Mouse (Mus musculus) myocyte (in vitro differentiated cells): Measurements from ENCODE around the gene Tle1.

ENCODE experiments used
- CEBPB ChIP-seq: IDR thresholded peaks from 2 replicates; pipeline ENCODE4 v1.6.1; 2011; ENCODE audit warnings: mild to moderate bottlenecking, moderate library complexity; ENCODE audit not compliant: poor library complexity, insufficient read depth, severe bottlenecking
- E2F4 ChIP-seq: IDR thresholded peaks from one replicate; pipeline ENCODE4 v1.6.1; 2011; ENCODE audit warnings: mild to moderate bottlenecking, control low read depth, moderate library complexity; ENCODE audit not compliant: insufficient read depth
- MAX ChIP-seq: IDR thresholded peaks from one replicate; pipeline ENCODE4 v1.6.1; 2011; ENCODE audit warnings: low read depth, mild to moderate bottlenecking, control low read depth
- MYOD1 ChIP-seq, 3 experiments: IDR thresholded peaks; one replicate each; pipeline ENCODE4 v1.6.1; 2011; ENCODE audit warnings: control low read depth in 2 of 3, low read depth in 2 of 3, mild to moderate bottlenecking in 2 of 3, moderate library complexity in 1 of 3; ENCODE audit not compliant: insufficient read length in 2 of 3, control insufficient read depth in 1 of 3
- MYOG ChIP-seq, 3 experiments: IDR thresholded peaks; one replicate each; pipeline ENCODE4 v1.6.1; 2011; ENCODE audit warnings: control low read depth in 2 of 3, low read depth in 2 of 3, mild to moderate bottlenecking in 2 of 3; ENCODE audit not compliant: insufficient read length in 2 of 3, control insufficient read depth in 1 of 3, insufficient read depth in 1 of 3
- POLR2A ChIP-seq: IDR thresholded peaks from one replicate; pipeline ENCODE4 v1.6.1; 2011; ENCODE audit warnings: low read depth, mild to moderate bottlenecking, control low read depth, moderate library complexity; ENCODE audit not compliant: insufficient read length
- POLR2AphosphoS2 ChIP-seq: IDR thresholded peaks from one replicate; pipeline ENCODE4 v1.6.1; 2011; ENCODE audit warnings: low read depth, control low read depth; ENCODE audit not compliant: insufficient read length
- SRF ChIP-seq: IDR thresholded peaks from one replicate; pipeline ENCODE4 v1.6.1; 2011; ENCODE audit warnings: low read depth; ENCODE audit not compliant: control insufficient read depth, insufficient read length
- TCF12 ChIP-seq: IDR thresholded peaks from one replicate; pipeline ENCODE4 v1.6.1; 2011; ENCODE audit warnings: mild to moderate bottlenecking, control low read depth; ENCODE audit not compliant: poor library complexity, insufficient read depth, severe bottlenecking
- TCF3 ChIP-seq: IDR thresholded peaks from one replicate; pipeline ENCODE4 v1.6.1; 2011; ENCODE audit warnings: low read depth, control low read depth; ENCODE audit not compliant: insufficient read length
- USF1 ChIP-seq: IDR thresholded peaks from one replicate; pipeline ENCODE4 v1.6.1; 2011; ENCODE audit warnings: low read depth, mild to moderate bottlenecking, control low read depth, moderate library complexity

DNA sequence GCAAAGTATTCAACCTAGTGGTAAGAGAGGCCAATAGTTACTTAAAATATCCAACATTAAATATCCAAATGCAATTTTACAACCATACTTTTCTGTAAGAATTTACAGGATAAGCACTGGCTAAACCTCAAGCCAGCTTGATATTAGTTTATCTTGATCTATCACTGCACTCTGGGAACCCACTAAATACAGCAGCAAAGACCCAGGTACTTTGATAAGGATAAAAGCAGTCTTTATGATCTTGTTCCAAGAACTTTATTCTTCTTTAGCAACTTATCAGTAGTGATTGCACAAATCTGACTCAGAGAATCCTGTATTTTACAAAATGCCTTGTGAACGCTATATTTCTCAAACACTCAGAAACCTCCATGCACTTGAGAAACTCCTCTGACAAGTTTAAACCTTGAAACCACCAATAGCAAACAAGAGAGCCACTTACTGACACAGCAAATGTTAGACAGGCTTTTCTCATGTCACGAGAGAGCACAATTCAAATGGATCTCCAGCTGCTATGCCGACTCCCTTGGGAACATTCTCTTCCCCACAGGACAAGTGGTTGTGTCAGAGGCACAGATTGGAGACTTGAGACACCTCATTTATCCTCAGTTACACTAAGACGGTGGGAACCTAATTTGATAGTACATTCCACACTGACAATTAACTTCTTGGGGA is 50.1 kb downstream of the Tle1 start:
- no peak for TF ChIP-seq POLR2A
- TF ChIP-seq MAX: no peak
- no peak for TF ChIP-seq E2F4
- TF ChIP-seq CEBPB: no peak
- TF ChIP-seq USF1: no peak
- no peak for TF ChIP-seq SRF
- TF ChIP-seq MYOG (IDR thresholded peaks at IDR 0.05; ENCODE audit: control insufficient read depth in 1 of 3, insufficient read depth in 1 of 3, insufficient read length in 2 of 3, low read depth in 2 of 3): no peak
- TF ChIP-seq MYOD1 (IDR thresholded peaks at IDR 0.05; ENCODE audit: control insufficient read depth in 1 of 3, insufficient read length in 2 of 3, low read depth in 2 of 3): no peak
- TF ChIP-seq TCF3: no peak
- TF ChIP-seq TCF12: no peak
- TF ChIP-seq POLR2AphosphoS2: no peak
